Mouse (Mus musculus) heart, adult 2 months (tissue): ENCODE results near the gene Taf8.

Source experiments
- CTCF ChIP-seq: fragments of 200-600 bp; IDR thresholded peaks from 2 replicates; pipeline ENCODE4 v1.8.1; 2022; ENCODE audit warnings: antibody characterized with exemption, mild to moderate bottlenecking, moderate library complexity
- POLR2A ChIP-seq: fragments of 200-500 bp; IDR thresholded peaks from 2 replicates; pipeline ENCODE4 v1.6.1; 2011; ENCODE audit warnings: mild to moderate bottlenecking, low read depth, low read length, control low read depth; ENCODE audit not compliant: insufficient read depth

- no peak for TF ChIP-seq CTCF
- no peak for TF ChIP-seq POLR2A
These were observed 20.4 kb upstream of the Taf8 start for GRCm38 (mm10) chr17:47522536-47522935.
